Mouse (Mus musculus): ENCODE data around the gene Rad51b. TPM values are rescaled to one million over a fixed set of nuclear protein-coding genes. Genes with fewer than 3 reads are reported as not detected.

Rad51b gene
- polyA plus RNA-seq, 1 experiment from 2014 or later: 7.1 TPM

GRCm38 (mm10) chr12:79830686-79831085 is 533.6 kb downstream of the Rad51b start:
- Histone ChIP-seq H3K4me3 (no peak overlapping the region), H3K27me3 (ENCODE audit: poor library complexity, severe bottlenecking) (no peaks in the 10 kb centered on the region), H3K27ac (peak overlapping the region; percentile 64), H3K36me3 (replicated peaks) (no peaks in the 10 kb centered on the region), H3K9me3 (no peaks in the 10 kb centered on the region), H3K4me1 (peaks cover 51% of the 10 kb centered on the region)
- no peak for DNase-seq (ENCODE audit: extremely low spot score, low spot score)
- WGBS: 44% methylated on average over 1 of the region's 1 CpGs

- 93% methylated on average over 6 of the region's 6 CpGs for WGBS
These were observed 535.5 kb downstream of the Rad51b start for GRCm38 (mm10) chr12:79832611-79833010.

GRCm38 (mm10) chr12:79835521-79835920 is 538.4 kb downstream of the Rad51b start:
- WGBS: 91% methylated on average over 8 of the region's 8 CpGs
- Histone ChIP-seq H3K9me3 (no peaks in the 10 kb centered on the region), H3K4me1 (peaks cover 57% of the 10 kb centered on the region)

More at GRCm38 (mm10) chr12:79832611-79833010, 535.5 kb downstream of the Rad51b start:
- Histone ChIP-seq H3K9me3 (no peaks in the 10 kb centered on the region), H3K27ac (peak overlapping the region; percentile 56; the same call in 1 of the 2 replicates), H3K4me1 (peaks cover 37% of the 10 kb centered on the region), H3K4me3 (no peak overlapping the region), H3K36me3 (replicated peaks) (no peaks in the 10 kb centered on the region), H3K27me3 (ENCODE audit: poor library complexity, severe bottlenecking) (0 out of 2 replicates have a peak, but pooled peaks cover 6% of the 10 kb centered on the region)
- no peak for DNase-seq (ENCODE audit: extremely low spot score, low spot score)

GRCm38 (mm10) chr12:79838181-79838961 is 541.3 kb downstream of the Rad51b start:
- Histone ChIP-seq H3K27ac (peak overlapping the region; percentile 89), H3K9me3 (no peaks in the 10 kb centered on the region), H3K4me1 (peaks cover 66% of the 10 kb centered on the region), H3K27me3 (ENCODE audit: poor library complexity, severe bottlenecking) (0 out of 2 replicates have a peak, but pooled peaks cover 6% of the 10 kb centered on the region), H3K36me3 (replicated peaks) (no peaks in the 10 kb centered on the region), H3K4me3 (no peak overlapping the region)
- DNase-seq (ENCODE audit: extremely low spot score, low spot score): no peak
- WGBS: 63% methylated on average over 6 of the region's 6 CpGs

More at GRCm38 (mm10) chr12:79835521-79835920, 538.4 kb downstream of the Rad51b start:
- Histone ChIP-seq H3K36me3 (replicated peaks) (no peaks in the 10 kb centered on the region), H3K27ac (0 out of 2 replicates have a peak overlapping the region, but pooled peaks have one; percentile 15), H3K27me3 (ENCODE audit: poor library complexity, severe bottlenecking) (0 out of 2 replicates have a peak, but pooled peaks cover 6% of the 10 kb centered on the region), H3K4me3 (no peak overlapping the region)
- DNase-seq (ENCODE audit: extremely low spot score, low spot score): no peak

- H3K27me3 ChIP-seq (ENCODE audit: poor library complexity, severe bottlenecking): 0 out of 2 replicates have a peak, but pooled peaks cover 6% of the 10 kb centered on the region
- peaks cover 72% of the 10 kb centered on the region for H3K4me1 ChIP-seq
- peak; percentile 66 for DNase-seq (ENCODE audit: extremely low spot score, low spot score)
- H3K27ac ChIP-seq: peak overlapping the region; percentile 89
- H3K9me3 ChIP-seq: no peaks in the 10 kb centered on the region
- peak overlapping the region; percentile 6; the same call in 1 of the 2 replicates for H3K4me3 ChIP-seq
- 26% methylated on average over 12 of the region's 12 CpGs for WGBS
- no peaks in the 10 kb centered on the region for H3K36me3 ChIP-seq (replicated peaks)
These were observed 542.2 kb downstream of the Rad51b start for GRCm38 (mm10) chr12:79839096-79839941.

- DNase-seq (ENCODE audit: extremely low spot score, low spot score): no peak
- Histone ChIP-seq H3K36me3 (replicated peaks) (no peaks in the 10 kb centered on the region), H3K27me3 (ENCODE audit: poor library complexity, severe bottlenecking) (0 out of 2 replicates have a peak, but pooled peaks cover 6% of the 10 kb centered on the region), H3K9me3 (no peaks in the 10 kb centered on the region), H3K4me1 (peaks cover 83% of the 10 kb centered on the region), H3K4me3 (no peak overlapping the region), H3K27ac (peak overlapping the region; percentile 89)
- WGBS: 56% methylated on average over 5 of the region's 5 CpGs
These were observed 543.4 kb downstream of the Rad51b start for GRCm38 (mm10) chr12:79840465-79840864.

GRCm38 (mm10) chr12:79841248-79841647 is 544.2 kb downstream of the Rad51b start:
- no peak for DNase-seq (ENCODE audit: extremely low spot score, low spot score)
- Histone ChIP-seq H3K4me1 (peaks cover 91% of the 10 kb centered on the region), H3K9me3 (no peaks in the 10 kb centered on the region), H3K27me3 (ENCODE audit: poor library complexity, severe bottlenecking) (0 out of 2 replicates have a peak, but pooled peaks cover 6% of the 10 kb centered on the region), H3K36me3 (replicated peaks) (no peaks in the 10 kb centered on the region), H3K27ac (peak overlapping the region; percentile 89), H3K4me3 (no peak overlapping the region)
- 91% methylated on average over 3 of the region's 3 CpGs for WGBS

GRCm38 (mm10) chr12:79842319-79842718 is 545.2 kb downstream of the Rad51b start:
- peaks cover 100% of the 10 kb centered on the region for H3K4me1 ChIP-seq
- peak overlapping the region; percentile 89 for H3K27ac ChIP-seq
- no peaks in the 10 kb centered on the region for H3K36me3 ChIP-seq (replicated peaks)
- no peak for DNase-seq (ENCODE audit: extremely low spot score, low spot score)
- no peaks in the 10 kb centered on the region for H3K9me3 ChIP-seq
- no peak overlapping the region for H3K4me3 ChIP-seq
- H3K27me3 ChIP-seq (ENCODE audit: poor library complexity, severe bottlenecking): no peaks in the 10 kb centered on the region
- WGBS: 59% methylated on average over 7 of the region's 7 CpGs

- Histone ChIP-seq H3K4me3 (no peak overlapping the region), H3K27me3 (ENCODE audit: poor library complexity, severe bottlenecking) (no peaks in the 10 kb centered on the region), H3K27ac (peak overlapping the region; percentile 89), H3K4me1 (peaks cover 100% of the 10 kb centered on the region), H3K9me3 (no peaks in the 10 kb centered on the region), H3K36me3 (replicated peaks) (no peaks in the 10 kb centered on the region)
- no peak for DNase-seq (ENCODE audit: extremely low spot score, low spot score)
- WGBS: 81% methylated on average over 11 of the region's 11 CpGs
These were observed 545.9 kb downstream of the Rad51b start for GRCm38 (mm10) chr12:79843002-79843401.

- Histone ChIP-seq H3K36me3 (replicated peaks) (no peaks in the 10 kb centered on the region), H3K27me3 (ENCODE audit: poor library complexity, severe bottlenecking) (no peaks in the 10 kb centered on the region), H3K4me3 (no peak overlapping the region), H3K27ac (peak overlapping the region; percentile 89), H3K4me1 (peaks cover 100% of the 10 kb centered on the region), H3K9me3 (no peaks in the 10 kb centered on the region)
- whole genome bisulfite sequencing: 64% methylated on average over 6 of the region's 6 CpGs
- no peak for DNase-seq (ENCODE audit: extremely low spot score, low spot score)
These were observed 546.4 kb downstream of the Rad51b start for GRCm38 (mm10) chr12:79843496-79843895.

- Histone ChIP-seq H3K27me3 (ENCODE audit: poor library complexity, severe bottlenecking) (no peaks in the 10 kb centered on the region; the same call in 1 of the 2 replicates), H3K9me3 (no peaks in the 10 kb centered on the region), H3K4me3 (peak overlapping the region; percentile 7; the same call in 1 of the 2 replicates), H3K36me3 (replicated peaks) (no peaks in the 10 kb centered on the region), H3K27ac (peak overlapping the region; percentile 89), H3K4me1 (peaks cover 91% of the 10 kb centered on the region)
- peak; percentile 77 for DNase-seq (ENCODE audit: extremely low spot score, low spot score)
- 8% methylated on average over 7 of the region's 7 CpGs for WGBS
These were observed 549.4 kb downstream of the Rad51b start for GRCm38 (mm10) chr12:79846247-79847151.

All from forebrain, embryonic 10.5 days (tissue).